Mouse (Mus musculus) gastrocnemius, postnatal 4 days (tissue): ENCODE results near the gene Amdhd2. TPM values are rescaled to one million over a fixed set of nuclear protein-coding genes. Genes with fewer than 3 reads are reported as not detected.
"Not testable (repeated sequence)": the region's sequence is repeated elsewhere in the genome, so short reads cannot be mapped to it uniquely, and the experiment has no call there.

Experiments
- DNase-seq, 2 experiments: peaks; one replicate each; pipeline ENCODE4 v3.0.0; 2021 to 2022; ENCODE audit warnings: low spot score in 2 of 2, mixed read lengths in 2 of 2
- total RNA-seq, 2 experiments: library from RNA; stranded (reverse); gene quantifications; 2 replicates each; pipeline ENCODE4 v1.2.3; 2021

The Amdhd2 gene
- total RNA-seq, 2 experiments from 2014 or later: 20.2 to 24.7 TPM

DNA sequence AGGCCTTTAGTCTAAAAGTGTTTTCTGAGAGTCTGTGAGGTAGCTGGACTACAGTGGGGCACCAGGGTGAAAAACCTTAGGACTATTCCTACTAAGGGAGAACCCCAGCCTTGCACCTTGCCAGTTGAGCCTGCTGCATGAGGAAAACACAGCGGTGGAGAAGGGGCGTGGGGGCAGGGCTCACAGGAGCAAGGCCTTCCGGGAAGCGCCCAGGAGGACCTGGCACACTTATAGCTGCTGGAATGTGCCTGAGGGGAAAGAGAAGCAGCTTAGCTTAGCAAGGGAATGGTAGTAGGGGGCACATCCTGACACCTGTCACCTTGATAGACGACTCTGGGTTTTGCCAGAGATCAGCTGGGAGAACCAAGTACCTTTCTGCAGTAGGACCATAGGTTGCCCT is 2.1 kb downstream of the Amdhd2 start:
- no peak for DNase-seq

DNA sequence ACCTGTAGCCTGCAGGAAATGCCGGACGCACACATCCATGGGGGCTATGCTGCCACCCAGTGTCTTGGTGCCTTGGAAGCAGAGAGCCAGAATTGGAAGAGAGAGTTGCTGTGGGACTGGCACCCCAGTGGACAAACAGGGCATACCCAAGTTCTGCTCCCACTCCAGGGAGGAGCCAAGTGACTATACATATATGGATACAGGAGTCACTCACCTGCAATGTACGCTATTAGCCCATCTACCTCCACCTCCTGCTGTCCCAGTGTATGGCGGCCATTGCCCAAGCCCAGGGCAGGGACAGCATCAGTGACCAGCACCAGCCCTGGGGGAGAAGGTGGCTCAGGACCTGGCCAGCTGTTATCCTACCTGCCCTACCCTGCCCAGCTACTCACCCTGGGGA is 6.0 kb downstream of the Amdhd2 start:
- no peak for DNase-seq

DNA sequence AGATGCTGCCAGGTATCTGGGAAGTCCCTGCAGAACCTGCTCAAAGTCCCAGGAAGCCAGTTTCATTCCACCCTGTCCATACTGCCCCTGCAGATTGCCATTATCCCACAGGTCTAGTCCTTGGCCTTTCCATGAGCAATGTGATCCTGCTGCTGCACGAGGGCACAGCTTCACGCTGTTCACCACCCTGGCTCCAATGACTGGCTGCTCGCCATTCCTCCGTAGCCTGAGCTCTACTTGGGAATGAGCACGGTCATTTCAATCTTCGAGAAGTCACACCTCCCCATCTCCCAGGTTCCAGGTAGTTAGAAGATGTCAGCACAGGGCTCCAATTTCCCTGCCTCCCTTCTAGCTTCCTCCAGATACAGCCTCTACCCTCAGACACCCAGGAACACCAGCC is 6.4 kb downstream of the Amdhd2 start:
- DNase-seq: no peak

DNA sequence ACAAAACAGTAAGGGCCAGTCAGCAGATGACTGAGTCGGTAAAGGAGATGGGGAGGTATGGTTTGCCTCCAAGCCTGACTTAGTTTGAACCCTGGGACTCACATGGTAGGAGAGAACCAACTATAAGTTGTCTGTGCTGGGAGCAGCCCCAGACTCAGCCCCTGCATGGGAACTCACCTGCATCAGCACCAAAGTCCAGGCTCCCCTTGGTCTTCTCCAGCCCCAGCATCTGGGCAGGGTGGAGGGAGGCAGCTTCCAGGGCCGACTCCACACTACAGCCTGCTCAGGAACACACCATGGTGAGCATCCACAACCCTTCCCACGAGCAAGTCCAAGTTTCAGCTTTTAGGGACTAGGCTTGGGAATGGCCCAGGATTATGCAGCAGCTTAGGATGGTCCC is 7.2 kb downstream of the Amdhd2 start:
- DNase-seq: no peak

DNA sequence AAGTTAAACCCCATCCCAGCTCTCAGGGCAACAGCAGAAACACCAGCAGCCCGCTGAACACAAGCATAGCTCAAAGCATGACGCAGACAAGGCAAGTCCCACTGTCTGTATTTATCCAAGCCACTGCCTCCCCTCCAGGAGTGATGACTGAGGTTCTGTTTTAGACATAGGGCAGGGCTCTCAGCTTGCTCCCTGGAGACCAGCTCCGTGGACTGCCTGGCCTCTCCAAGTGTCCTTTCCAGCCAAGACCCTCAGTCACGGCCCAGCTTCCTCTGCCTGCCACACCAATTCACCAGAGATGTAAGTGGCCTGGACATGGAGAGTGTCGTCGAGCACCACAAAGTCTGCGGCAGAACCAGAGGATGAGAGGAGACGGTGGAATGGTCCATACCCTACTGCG is 7.8 kb downstream of the Amdhd2 start:
- no peak for DNase-seq

DNA sequence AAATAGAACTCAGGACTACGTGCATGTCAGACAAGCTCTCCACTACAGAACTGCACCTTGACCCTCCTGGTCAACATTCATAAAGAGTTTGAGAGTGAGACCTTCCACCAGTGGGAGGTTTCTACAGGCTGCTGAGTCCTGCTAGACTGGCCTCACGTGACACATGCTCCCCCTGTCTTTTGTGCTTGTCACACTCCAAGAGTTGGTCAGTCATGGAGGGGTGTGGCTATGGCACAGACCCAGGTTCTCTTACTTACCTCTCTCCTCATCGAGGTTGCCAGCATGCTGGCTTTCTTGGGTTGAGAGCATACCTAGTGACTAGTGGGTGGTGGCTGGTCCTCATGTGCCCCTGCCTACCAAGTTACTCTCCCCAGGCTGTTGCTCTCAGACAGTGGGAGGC is 9.1 kb downstream of the Amdhd2 start:
- no peak for DNase-seq

DNA sequence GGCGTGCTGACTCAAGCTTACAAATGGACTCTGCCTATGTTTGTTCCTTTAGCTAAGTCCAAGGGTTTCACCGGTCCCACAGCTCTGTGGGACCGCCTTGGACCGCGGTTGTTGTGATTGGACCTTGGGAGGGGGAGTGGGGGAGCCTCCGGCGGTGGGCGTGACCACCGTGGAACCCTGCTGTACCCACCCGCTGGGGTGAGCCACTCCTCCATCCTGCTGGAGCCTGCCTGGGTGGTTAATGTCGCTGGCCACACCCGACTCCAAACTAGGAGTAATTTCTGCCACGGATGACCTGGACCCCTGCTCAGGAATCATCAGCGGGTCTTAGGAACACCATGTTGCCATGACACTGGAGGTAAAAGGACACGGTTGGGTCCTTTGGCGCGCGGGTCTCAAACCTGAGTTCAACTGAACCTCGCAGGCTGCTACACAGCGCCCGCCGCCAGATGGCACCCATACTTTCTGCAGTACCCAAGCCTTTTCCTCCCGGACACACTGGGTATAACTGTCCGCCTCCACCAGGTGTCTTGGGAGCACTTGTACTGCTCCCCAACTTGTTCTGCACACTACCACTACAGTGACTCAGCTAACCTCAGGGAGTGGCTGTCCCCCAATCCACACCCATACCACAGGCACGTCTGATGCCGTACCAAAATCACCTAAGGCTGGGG is 11.5 kb downstream of the Amdhd2 start:
- DNase-seq: peak; percentile 52 to 72

DNA sequence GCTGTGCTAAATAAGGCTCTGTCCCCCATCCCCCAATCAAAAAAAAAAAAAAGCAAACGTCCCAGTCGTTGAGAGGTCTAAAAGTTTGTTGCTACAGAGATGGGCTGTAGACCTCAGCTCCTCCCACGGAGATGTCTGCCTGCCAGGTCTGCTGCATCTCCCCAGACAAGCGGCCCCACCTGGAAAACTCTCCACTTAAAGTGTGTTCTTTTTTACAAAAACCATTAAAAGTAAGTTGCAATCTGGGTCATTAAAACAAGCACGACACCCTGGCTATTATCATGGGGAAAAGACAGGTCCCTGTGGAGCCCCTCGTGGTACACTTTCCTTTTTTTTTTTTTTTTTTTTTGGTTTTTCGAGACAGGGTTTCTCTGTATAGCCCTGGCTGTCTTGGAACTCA is 12.2 kb downstream of the Amdhd2 start:
- no peak for DNase-seq

DNA sequence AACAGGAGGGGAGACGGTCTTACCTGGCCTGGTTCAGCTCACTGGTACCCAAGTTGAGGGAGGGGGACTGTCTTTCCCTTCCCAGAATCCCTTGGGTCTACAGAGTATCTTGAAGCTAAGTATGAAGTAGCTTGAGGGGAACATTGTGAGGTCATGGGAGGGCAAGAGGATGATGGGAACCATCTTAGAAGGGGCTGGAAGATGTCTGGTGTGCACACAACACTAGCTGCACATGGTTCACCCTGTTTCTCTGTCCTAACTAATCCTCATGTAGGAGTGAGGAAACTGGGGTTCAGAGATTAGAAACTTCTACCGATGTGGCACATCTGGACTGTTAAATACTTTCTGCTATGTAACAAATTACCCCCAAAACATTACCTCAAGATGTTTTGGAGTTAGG is 12.7 kb downstream of the Amdhd2 start, which contains the start of gene Pdpk1:
Pdpk1 (minus strand) TSS at position 101 of the 400 bp plus-strand sequence.
- DNase-seq: no peak

DNA sequence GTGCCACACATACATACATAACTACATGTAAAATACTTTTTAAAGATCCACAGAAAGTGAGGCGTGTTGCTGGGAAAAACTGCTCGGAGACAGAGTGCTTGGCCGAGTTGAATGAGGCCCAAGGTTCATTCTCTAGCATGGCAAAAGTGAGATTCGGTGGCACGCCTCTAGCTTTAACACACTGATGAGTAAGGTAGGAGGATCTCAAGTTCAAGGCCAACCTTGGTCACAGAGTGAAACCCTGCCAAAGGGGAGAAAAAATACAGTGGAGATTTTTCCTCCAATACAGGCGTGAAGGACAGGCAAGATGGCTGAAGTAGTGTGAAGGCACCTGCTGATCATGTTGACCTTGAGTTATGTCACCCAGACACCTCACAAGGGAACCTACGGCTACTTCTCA is 14.1 kb downstream of the Amdhd2 start:
- DNase-seq: no peak

DNA sequence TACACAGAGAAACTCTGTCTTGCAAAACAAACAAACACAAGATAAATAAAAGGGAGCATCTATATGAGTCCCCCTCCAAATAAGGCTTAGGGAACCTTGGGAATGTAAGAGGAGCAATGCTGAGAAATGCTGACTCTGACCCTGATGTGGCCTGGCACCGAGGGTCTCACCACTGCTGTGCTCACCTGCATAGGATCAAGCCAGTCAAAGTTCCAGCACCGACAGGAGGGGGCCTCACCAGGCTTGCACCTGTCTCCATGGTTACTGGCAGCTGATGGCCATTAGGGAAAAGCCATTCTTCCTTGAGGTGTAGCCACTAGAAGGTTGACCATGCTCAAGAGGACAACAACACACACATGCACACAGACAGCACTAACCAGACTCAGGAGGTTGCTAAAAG is 20.7 kb downstream of the Amdhd2 start:
- DNase-seq: no peak

DNA sequence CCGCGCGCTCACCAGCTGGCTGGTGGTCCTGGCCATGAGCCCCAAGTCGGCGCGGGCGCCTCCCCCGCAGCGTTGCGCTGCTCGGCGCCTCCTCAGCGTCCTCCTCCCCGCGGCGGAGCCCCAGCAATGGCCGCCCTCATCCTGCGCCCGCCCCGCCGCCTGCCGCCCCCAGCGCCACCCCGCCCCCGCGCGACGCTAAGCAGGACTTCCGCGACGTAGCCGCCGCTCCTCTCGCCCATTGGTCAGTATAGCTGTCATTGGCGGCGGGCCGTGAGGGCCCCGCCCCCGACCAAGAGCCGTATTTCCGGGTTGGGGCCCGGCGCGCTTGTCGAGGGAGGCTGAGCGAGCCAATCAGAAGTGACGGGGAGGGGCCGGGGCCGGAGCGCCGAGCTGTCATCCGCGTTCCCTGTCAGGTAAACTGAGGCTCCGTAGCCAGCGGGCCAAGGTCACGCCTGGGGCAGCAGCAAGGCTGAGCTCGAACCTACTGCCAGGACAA is 22.1 kb downstream of the Amdhd2 start:
- peak; percentile 94 to 97 for DNase-seq

DNA sequence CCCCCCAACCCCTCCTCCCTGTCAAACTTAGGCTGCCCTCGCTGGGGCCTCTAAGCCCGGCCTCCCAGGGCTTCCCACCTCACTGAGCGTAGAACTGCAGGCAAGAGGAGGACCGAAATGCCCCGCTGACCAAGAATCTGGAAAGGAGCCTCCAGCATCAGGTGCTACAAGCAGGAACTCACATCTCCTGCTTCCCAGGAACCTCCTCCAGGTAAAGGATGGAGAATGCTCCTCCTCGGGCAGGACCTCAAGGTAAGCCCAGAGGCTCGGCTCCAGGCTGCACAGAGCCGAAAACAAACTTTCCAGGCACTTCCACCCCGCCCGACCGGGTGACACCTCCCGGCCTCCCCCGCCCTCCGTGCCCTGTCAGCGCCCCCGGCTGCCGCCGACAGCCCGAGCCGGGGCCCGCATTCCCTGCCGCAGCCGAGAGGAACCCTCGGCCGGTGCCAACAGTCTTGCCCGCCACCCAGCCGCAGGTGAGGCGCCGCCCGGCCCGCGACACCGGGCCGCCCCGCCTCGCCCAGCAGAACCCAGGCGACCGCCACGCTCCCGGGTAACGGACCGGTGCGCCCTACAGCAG is 22.6 kb downstream of the Amdhd2 start:
- peak; percentile 35 to 37 for DNase-seq

DNA sequence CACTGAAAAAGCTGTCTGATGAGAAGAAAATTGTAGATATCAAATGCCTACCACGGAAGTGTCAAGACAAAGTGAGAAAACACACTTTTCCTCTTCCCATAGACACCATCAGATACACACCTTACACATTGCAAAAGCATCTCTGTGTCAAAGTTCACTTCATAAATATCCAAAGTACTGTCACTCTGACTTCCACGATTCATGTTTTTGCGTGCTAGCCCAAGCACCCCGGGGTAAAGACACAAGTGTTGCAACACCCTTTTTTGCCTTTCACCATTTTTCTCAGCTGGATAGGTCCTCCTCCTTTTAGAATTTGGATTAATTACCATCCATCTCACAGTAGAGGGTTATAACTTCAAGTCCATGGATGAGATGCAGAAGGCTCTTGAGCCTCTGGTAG is 23.6 kb downstream of the Amdhd2 start:
- no peak for DNase-seq

DNA sequence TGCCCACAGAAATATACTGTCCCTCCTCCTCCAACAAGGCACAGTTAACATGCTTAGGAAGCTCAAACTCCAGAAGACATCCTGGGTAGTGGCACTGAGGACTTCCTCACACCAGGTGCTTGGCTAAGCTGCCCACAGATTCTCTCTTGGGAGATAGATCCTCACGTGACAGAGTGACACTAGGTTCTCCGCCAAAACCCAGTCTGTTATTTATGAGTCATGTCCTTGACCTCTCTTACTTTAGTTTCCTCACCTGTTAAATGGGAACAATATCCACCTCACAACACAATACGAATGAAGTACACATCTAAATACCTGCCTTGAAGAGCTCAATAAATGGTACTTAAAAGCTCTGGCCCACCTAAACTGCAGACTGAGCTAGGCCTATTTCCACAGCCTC is 24.3 kb downstream of the Amdhd2 start:
- no peak for DNase-seq

DNA sequence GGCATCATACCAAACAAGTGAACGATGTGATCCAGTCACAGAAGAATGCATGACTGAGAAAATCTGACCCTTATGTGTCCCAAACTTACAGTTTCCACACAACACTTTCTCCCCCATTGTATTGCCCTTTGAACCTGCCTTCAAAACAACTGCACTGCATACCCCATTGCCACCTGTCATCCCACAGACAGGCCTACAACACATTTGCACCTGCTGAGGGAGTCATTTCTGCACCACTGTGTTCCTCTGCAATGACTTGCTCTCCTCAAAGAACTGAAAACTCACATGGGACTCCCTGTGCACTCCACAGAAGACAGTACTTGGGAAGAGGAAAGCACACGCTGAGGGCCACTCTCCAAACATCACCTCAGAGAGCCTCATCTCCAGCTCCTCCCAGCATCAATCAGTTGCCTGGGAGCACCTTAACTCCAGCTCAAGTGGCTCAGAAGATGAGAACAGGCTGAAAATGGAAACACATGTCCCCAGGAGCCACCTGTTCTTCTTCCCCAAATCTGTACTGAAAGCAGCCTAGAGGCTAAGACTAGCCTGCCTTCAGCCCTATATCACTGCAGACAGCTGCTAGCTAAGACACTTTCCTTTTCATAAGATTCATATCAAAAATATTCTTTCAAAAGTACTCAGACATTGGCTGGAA is 26.2 kb downstream of the Amdhd2 start:
- no peak for DNase-seq

DNA sequence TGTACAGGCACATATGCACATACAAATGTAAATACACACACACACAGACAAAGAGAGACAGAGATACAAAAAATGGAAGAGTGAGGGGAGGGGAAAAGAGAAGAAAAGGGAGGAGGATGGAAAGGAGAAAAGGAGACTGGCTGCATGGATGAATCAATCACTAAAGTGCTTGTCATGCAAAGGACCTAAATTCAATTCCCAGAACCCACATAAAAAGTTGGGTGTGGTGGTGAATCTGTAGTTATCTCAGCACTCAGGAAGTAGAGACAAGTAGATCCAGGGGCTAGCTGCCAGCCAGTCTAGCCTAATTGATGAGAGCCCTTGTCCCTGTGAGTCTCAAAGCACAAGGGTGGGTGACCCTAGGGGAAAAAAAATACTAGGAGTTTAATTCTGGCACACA is 29.5 kb downstream of the Amdhd2 start:
- DNase-seq: no peak

DNA sequence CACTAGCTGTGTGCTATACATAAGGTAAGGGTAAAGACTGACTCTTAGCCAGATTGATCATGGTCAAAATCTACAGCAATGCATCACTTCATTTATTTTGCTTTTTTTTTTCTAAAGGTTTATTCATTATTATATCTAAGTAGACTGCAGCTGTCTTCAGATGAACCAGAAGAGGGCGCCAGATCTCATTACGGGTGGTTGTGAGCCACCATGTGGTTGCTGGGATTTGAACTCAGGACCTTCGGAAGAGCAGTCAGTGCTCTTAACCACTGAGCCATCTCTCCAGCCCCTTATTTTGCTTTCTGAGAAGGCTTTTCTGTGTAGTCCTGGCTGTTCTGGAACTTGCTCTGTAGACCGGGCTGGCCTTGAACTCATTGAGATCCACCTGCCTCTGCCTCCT is 30.6 kb downstream of the Amdhd2 start:
- DNase-seq: not testable (repeated sequence)

DNA sequence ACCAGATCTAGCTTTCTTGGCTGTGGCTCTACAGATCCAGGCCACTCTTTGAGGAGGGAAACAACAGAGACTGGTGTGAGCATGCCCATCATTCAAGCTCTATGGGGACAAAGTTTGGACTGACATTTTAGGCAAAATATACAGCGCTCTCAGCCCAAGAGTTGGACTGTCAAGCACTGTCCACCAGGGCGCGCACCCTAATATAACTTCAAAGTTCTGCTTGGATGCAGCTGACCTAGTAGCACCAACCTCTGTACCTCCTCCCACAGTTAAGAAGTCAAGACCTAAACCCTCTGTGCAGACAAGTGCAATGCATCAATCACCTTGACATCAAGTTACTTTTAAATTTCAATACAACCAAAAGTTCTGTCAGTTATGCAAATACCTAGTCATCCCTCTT is 32.0 kb downstream of the Amdhd2 start:
- DNase-seq: no peak

DNA sequence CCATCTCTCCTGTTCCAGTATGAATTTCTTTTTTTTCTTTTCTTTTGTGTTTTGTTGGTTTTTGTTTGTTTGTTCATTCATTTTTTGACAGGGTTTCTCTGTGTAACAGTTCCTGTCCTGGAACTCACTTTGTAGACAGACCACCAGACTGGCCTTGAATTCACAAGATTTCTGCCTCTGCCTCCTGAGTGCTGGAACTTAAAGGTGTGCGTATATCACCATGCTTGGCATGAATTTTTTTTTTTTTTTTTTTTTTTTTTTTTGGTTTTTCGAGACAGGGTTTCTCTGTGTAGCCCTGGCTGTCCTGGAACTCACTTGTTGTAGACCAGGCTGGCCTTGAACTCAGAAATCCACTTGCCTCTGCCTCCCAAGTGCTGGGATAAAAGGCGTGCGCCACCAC is 34.3 kb downstream of the Amdhd2 start:
- not testable (repeated sequence) for DNase-seq

DNA sequence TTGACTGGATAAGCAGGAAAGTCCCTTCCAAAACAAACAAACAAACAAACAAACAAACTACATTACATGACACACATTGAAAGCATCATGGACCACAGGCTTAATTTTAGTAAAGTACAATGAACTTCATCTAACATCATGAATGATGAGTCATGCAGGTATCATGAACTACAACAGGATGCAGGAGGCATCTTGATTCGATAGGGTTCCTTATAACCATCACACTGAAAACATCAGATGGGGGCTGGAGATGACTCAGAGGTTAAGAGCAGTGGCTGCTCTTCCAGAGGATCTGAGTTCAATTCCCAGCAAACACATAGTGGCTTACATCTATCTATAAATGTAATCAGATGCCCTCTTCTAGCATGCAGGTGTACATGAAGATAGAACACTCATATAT is 36.0 kb downstream of the Amdhd2 start:
- DNase-seq: no peak

DNA sequence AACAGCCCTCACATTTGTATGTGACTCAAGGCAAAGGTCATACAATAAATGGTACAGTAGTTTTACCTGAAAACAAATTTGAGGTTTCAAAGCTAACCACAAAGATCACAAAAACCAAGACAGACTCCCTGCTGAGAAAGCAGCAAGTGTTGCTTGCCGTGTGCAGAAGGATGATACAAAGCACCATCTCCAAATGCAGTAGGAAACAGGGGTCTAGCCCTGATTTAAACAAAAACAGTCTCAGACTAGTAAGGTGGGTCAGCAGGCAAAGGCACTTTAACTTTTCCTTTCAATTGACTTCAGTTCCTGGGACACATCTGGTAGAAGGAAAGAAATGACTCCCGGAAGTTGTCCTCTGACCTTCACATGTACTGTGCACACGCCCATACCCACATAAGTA is 36.8 kb downstream of the Amdhd2 start:
- no peak for DNase-seq

DNA sequence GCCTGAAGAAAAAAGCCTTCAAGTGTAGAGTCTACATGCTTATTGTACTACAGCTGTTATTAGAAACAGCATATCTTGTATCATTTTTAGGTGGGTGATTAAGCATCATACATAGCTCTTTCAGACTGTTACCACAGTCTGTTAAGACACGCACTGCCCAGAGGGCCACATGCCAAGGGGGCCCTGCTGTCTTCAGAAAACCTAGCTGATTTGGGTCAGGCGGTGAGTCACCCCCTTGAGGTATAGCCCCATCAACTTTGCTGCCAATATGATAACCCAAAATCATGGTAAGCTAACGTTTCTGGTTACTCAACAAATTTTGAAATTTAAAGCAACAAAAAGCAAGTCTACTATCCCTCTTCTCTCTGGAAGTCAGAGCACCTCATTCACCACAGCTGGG is 44.1 kb downstream of the Amdhd2 start:
- DNase-seq: no peak
